Mouse (Mus musculus) embryonic facial prominence, embryonic 14.5 days (tissue): Measurements from ENCODE around the gene Qtrt1. TPM values are rescaled to one million over a fixed set of nuclear protein-coding genes. Genes with fewer than 3 reads are reported as not detected.

ENCODE experiments used
- polyA plus RNA-seq: library from polyadenylated mRNA; unstranded; fragments of >200 nt; fragmentation: Nextera tagmentation; extraction: Ambion mirVana; gene quantifications from 2 replicates; pipeline ENCODE4 v1.2.1, GENCODE M21; 2014

Qtrt1 gene
- polyA plus RNA-seq, 1 experiment from 2014 or later, result 36.9 TPM

Other genes starting within 250 kb of the Qtrt1 start
- 6.2 and 6.9 TPM in 2 replicates for gene Pde4a, start 246.1 kb upstream of the Qtrt1 start, polyA plus RNA-seq
- 43.0 and 49.6 TPM in 2 replicates for gene Keap1, start 172.5 kb upstream of the Qtrt1 start, polyA plus RNA-seq
- gene S1pr5, start 163.4 kb upstream of the Qtrt1 start, polyA plus RNA-seq, result 0.96 and 1.3 TPM in 2 replicates
- 26.3 and 35.5 TPM in 2 replicates for gene Atg4d, start 146.5 kb upstream of the Qtrt1 start, polyA plus RNA-seq
- gene Kri1, start 123.9 kb upstream of the Qtrt1 start, polyA plus RNA-seq, result 11.0 and 14.4 TPM in 2 replicates
- gene Cdkn2d, start 120.4 kb upstream of the Qtrt1 start, polyA plus RNA-seq, result 57.2 and 57.7 TPM in 2 replicates
- 20.8 and 22.7 TPM in 2 replicates for gene Ap1m2, start 99.5 kb upstream of the Qtrt1 start, polyA plus RNA-seq
- gene Slc44a2, start 91.1 kb upstream of the Qtrt1 start, polyA plus RNA-seq, result 111 and 132 TPM in 2 replicates
- gene Ilf3, start 44.0 kb upstream of the Qtrt1 start, polyA plus RNA-seq, result 139 and 177 TPM in 2 replicates
- gene Dnm2, start 13.1 kb downstream of the Qtrt1 start, polyA plus RNA-seq, result 65.8 and 69.3 TPM in 2 replicates
- 103 and 115 TPM in 2 replicates for gene Tmed1, start 98.4 kb downstream of the Qtrt1 start, polyA plus RNA-seq
- gene AB124611, start 114.3 kb downstream of the Qtrt1 start, polyA plus RNA-seq, result 2.0 and 2.1 TPM in 2 replicates
- 55.7 and 57.1 TPM in 2 replicates for gene Carm1, start 135.1 kb downstream of the Qtrt1 start, polyA plus RNA-seq
- 41.5 and 42.3 TPM in 2 replicates for gene Timm29, start 180.9 kb downstream of the Qtrt1 start, polyA plus RNA-seq
- 16.0 and 18.2 TPM in 2 replicates for gene Yipf2, start 181.0 kb downstream of the Qtrt1 start, polyA plus RNA-seq
- 70.9 and 82.0 TPM in 2 replicates for gene Smarca4, start 204.3 kb downstream of the Qtrt1 start, polyA plus RNA-seq